Mouse (Mus musculus) C2C12 (cell line): ENCODE measurements around the gene Trip6.

Experiments used
- CTCF ChIP-seq: IDR thresholded peaks from one replicate; pipeline ENCODE4 v1.5.1; 2011; ENCODE audit not compliant: control insufficient read depth, insufficient read depth, insufficient read length
- FOSL1 ChIP-seq: IDR thresholded peaks from one replicate; pipeline ENCODE4 v1.8.0; 2011; ENCODE audit warnings: mild to moderate bottlenecking, low read length; ENCODE audit not compliant: poor library complexity, insufficient read depth, severe bottlenecking
- MAX ChIP-seq: IDR thresholded peaks from one replicate; pipeline ENCODE4 v1.6.1; 2011; ENCODE audit warnings: mild to moderate bottlenecking, control low read depth
- MYOD1 ChIP-seq: IDR thresholded peaks from one replicate; pipeline ENCODE4 v1.6.1; 2011; ENCODE audit warnings: low read depth; ENCODE audit not compliant: control insufficient read depth, insufficient read length
- MYOG ChIP-seq: IDR thresholded peaks from one replicate; pipeline ENCODE4 v1.6.1; 2011; ENCODE audit not compliant: control insufficient read depth, insufficient read length; ENCODE audit errors: extremely low read depth
- USF1 ChIP-seq: IDR thresholded peaks from one replicate; pipeline ENCODE4 v1.6.1; 2011; ENCODE audit warnings: low read depth, mild to moderate bottlenecking, control low read depth, moderate library complexity

DNA sequence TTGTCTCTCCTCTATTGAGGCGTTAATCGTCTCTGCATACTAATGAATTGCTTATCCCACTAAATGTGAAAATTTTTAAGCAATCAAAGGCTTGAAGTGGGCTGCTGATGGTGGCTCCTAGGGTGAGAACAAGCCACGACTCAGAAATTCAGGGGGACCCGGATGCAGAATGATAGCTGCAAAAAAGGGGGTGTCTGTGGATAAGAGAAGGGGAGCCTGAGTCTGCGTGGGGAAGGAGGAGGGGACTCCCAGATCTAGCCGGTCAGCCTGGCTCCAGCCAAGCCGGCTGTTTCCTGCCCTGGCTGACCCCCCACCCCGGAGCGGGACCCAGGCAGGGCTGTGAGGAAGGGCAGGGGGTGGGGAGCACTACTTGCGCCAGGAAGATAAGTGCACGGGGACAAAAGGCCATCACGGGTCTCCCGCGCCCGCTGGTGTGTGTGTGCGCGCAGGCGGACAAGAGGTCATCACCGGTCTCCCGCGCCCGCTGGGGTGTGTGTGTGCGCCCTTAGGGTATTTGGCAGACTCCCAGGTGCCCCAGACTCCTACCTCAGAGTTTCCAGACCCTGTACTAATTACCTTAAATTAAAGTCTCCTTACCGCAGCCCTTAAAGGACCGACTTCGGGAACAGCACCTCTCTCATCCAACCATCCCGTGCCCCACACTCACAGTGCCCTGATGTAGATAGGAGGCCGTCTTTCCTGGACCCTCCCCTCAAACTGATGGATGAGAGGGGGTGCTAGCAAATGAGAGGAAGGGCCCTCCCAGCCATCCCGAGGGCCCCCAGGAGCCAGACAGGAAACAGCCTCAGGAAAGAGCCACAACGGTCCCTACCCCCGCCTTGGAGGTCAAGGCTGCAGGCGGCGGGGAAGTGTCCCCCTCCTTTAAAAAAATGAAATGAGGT, 34.5 kb upstream of the Trip6 start:
- TF ChIP-seq MYOD1 (no peak), CTCF (no peak), MYOG (no peak), FOSL1 (no peak), USF1 (no peak), MAX (no peak)
